Mouse (Mus musculus) liver, embryonic 14.5 days (tissue): Measurements from ENCODE around the gene Ctrb1. TPM values are rescaled to one million over a fixed set of nuclear protein-coding genes. Genes with fewer than 3 reads are reported as not detected.

ENCODE experiments used
- ATAC-seq: fragments of 200-750 bp; cut with Nextera tagmentation; 2 replicates; pipeline ENCODE4 v1.8.0; 2017; ENCODE audit warnings: moderate number of reproducible peaks, mild to moderate bottlenecking, moderate library complexity; ENCODE audit not compliant: insufficient read depth
- DNase-seq, 3 experiments: peaks; one replicate each; pipeline ENCODE4 v3.0.0-alpha.2; 2012 to 2013; ENCODE audit warnings: low read depth in 3 of 3, low spot score in 3 of 3
- H3K27ac ChIP-seq: fragments of 300-500 bp; sonication (generic); 2 replicates; pipeline ENCODE4 v1.5.1; 2014; ENCODE audit warnings: moderate library complexity, mild to moderate bottlenecking, control low read depth, inconsistent platforms
- H3K27me3 ChIP-seq: fragments of 300-500 bp; sonication (generic); 2 replicates; pipeline ENCODE4 v1.6.1; 2014; ENCODE audit warnings: mild to moderate bottlenecking, low read length, moderate library complexity; ENCODE audit not compliant: control insufficient read depth, insufficient read depth
- H3K36me3 ChIP-seq: fragments of 300-500 bp; sonication (generic); replicated peaks from 2 replicates; pipeline ENCODE4 v1.6.1; 2014; ENCODE audit warnings: low read depth; ENCODE audit not compliant: control insufficient read depth, insufficient read depth
- H3K4me1 ChIP-seq, 2 experiments: fragments of 200-500 bp in 1 of 2; fragments of 300-500 bp in 1 of 2; sonication (generic) in 1 of 2; replicated peaks; 2 replicates each; pipeline ENCODE4 v1.6.1; 2012 to 2014; ENCODE audit warnings: antibody characterized with exemption in 1 of 2, inconsistent platforms in 1 of 2, low read length in 1 of 2; ENCODE audit not compliant: control insufficient read depth in 2 of 2, insufficient read depth in 2 of 2
- H3K4me2 ChIP-seq: fragments of 300-500 bp; sonication (generic); 2 replicates; pipeline ENCODE4 v1.6.1; 2014; ENCODE audit warnings: low read depth, mild to moderate bottlenecking, control low read depth, moderate library complexity
- H3K4me3 ChIP-seq, 2 experiments: fragments of 200-500 bp in 1 of 2; fragments of 300-500 bp in 1 of 2; sonication (generic) in 1 of 2; 2 replicates each; pipeline ENCODE4 v1.5.1; 2012 to 2014; ENCODE audit warnings: low read depth in 2 of 2, low read length in 2 of 2, mild to moderate bottlenecking in 2 of 2, control low read depth in 1 of 2, inconsistent platforms in 1 of 2, moderate library complexity in 1 of 2; ENCODE audit not compliant: insufficient read depth in 1 of 2
- H3K9ac ChIP-seq: fragments of 300-500 bp; sonication (generic); replicated peaks from 2 replicates; pipeline ENCODE4 v1.6.1; 2014; ENCODE audit warnings: mild to moderate bottlenecking, control low read depth, moderate library complexity
- H3K9me3 ChIP-seq: fragments of 300-500 bp; sonication (generic); 2 replicates; pipeline ENCODE4 v1.6.1; 2016; ENCODE audit warnings: low read length, mixed read lengths; ENCODE audit not compliant: control insufficient read depth
- CTCF ChIP-seq: IDR thresholded peaks from 2 replicates; pipeline ENCODE4 v1.5.1; 2016; ENCODE audit warnings: antibody characterized with exemption, low read depth, control low read depth
- EP300 ChIP-seq: IDR thresholded peaks from 2 replicates; pipeline ENCODE4 v1.6.1; 2016; ENCODE audit warnings: antibody characterized with exemption, low read depth
- WGBS: fragments of 180-500 bp; shearing (Covaris S2); extraction: QIAGEN DNeasy Blood & Tissue Kit; methylation state at CpG from one replicate; pipeline ENCODE4 v1.1.7; 2014; ENCODE audit not compliant: insufficient replicate concordance; 5-methylcytosine and 5-hydroxymethylcytosine counted together
- polyA plus RNA-seq, 2 experiments: library from polyadenylated mRNA; depleted of rRNA in 1 of 2; stranded (reverse) in 1 of 2; unstranded in 1 of 2; fragments of >200 nt; fragmentation: Nextera tagmentation in 1 of 2; extraction: Ambion mirVana in 1 of 2; gene quantifications; 2 replicates each; pipeline versions ENCODE4 v1.2.1 to v1.2.3; 2012 to 2014

The Ctrb1 gene
- polyA plus RNA-seq, 2 experiments: 1.5 to 2.5 TPM

- peak overlapping the region; percentile 4 for H3K27ac ChIP-seq
- WGBS: 73% methylated on average over 1 of the region's 1 CpGs
- peaks cover 0 to 9% of the 10 kb centered on the region in 2 experiments; a peak in 3 of 4 replicates for H3K4me1 ChIP-seq
- TF ChIP-seq EP300 (no peak), CTCF (no peak)
- no peak for DNase-seq
- H3K36me3 ChIP-seq: no peaks in the 10 kb centered on the region
- ATAC-seq: no peak
- no peak overlapping the region for H3K9ac ChIP-seq
- no peaks in the 10 kb centered on the region for H3K27me3 ChIP-seq
- H3K4me2 ChIP-seq: no peak overlapping the region
- no peaks in the 10 kb centered on the region for H3K9me3 ChIP-seq
- H3K4me3 ChIP-seq: no peak overlapping the region
Measured at GRCm38 (mm10) chr8:111709223-111709622, 18.4 kb upstream of the Ctrb1 start.

- Histone ChIP-seq H3K4me1 (peaks cover 0 to 9% of the 10 kb centered on the region in 2 experiments; a peak in 3 of 4 replicates), H3K36me3 (no peaks in the 10 kb centered on the region), H3K27me3 (no peaks in the 10 kb centered on the region), H3K9ac (no peak overlapping the region), H3K4me2 (no peak overlapping the region), H3K27ac (no peak overlapping the region), H3K4me3 (no peak overlapping the region), H3K9me3 (no peaks in the 10 kb centered on the region)
- ATAC-seq (0 out of 2 replicates have a peak, but pooled peaks have one; percentile 19), DNase-seq (peak in 1 of 3 experiments; percentile 17)
- TF ChIP-seq CTCF (no peak), EP300 (no peak)
- 52% methylated on average over 6 of the region's 6 CpGs for WGBS
Measured at GRCm38 (mm10) chr8:111708265-111708664, 17.5 kb upstream of the Ctrb1 start.

- Histone ChIP-seq H3K9me3 (no peaks in the 10 kb centered on the region), H3K9ac (no peak overlapping the region), H3K4me1 (peaks cover 0 to 9% of the 10 kb centered on the region in 2 experiments; a peak in 3 of 4 replicates), H3K4me3 (no peak overlapping the region), H3K27ac (no peak overlapping the region), H3K36me3 (no peaks in the 10 kb centered on the region), H3K4me2 (no peak overlapping the region), H3K27me3 (no peaks in the 10 kb centered on the region)
- 53% methylated on average over 5 of the region's 5 CpGs for WGBS
- no peak for TF ChIP-seq CTCF
- no peak for TF ChIP-seq EP300
- ATAC-seq: no peak
- DNase-seq: no peak
Measured at GRCm38 (mm10) chr8:111705699-111706098, 14.9 kb upstream of the Ctrb1 start.

- WGBS: 26% methylated on average over 3 of the region's 3 CpGs
- TF ChIP-seq CTCF: no peak
- TF ChIP-seq EP300: no peak
- no peaks in the 10 kb centered on the region for H3K9me3 ChIP-seq
Measured at GRCm38 (mm10) chr8:111705222-111705621, 14.4 kb upstream of the Ctrb1 start.

GRCm38 (mm10) chr8:111704585-111704984 lies 13.8 kb upstream of the Ctrb1 start:
- Histone ChIP-seq H3K36me3 (no peaks in the 10 kb centered on the region), H3K9ac (no peak overlapping the region), H3K4me2 (no peak overlapping the region), H3K27me3 (no peaks in the 10 kb centered on the region), H3K4me3 (no peak overlapping the region), H3K27ac (no peak overlapping the region), H3K9me3 (no peaks in the 10 kb centered on the region), H3K4me1 (peaks cover 0 to 9% of the 10 kb centered on the region in 2 experiments; a peak in 3 of 4 replicates)
- TF ChIP-seq CTCF (no peak), EP300 (no peak)
- ATAC-seq (no peak), DNase-seq (no peak)
- WGBS: 68% methylated on average over 12 of the region's 12 CpGs

More at GRCm38 (mm10) chr8:111705222-111705621, 14.4 kb upstream of the Ctrb1 start:
- H3K27me3 ChIP-seq: no peaks in the 10 kb centered on the region
- peaks cover 0 to 9% of the 10 kb centered on the region in 2 experiments; a peak in 3 of 4 replicates for H3K4me1 ChIP-seq
- H3K27ac ChIP-seq: no peak overlapping the region
- no peaks in the 10 kb centered on the region for H3K36me3 ChIP-seq
- no peak overlapping the region for H3K4me3 ChIP-seq
- DNase-seq: no peak
- H3K4me2 ChIP-seq: no peak overlapping the region
- H3K9ac ChIP-seq: no peak overlapping the region
- peak; percentile 57 for ATAC-seq
